Mouse (Mus musculus) left cerebral cortex, adult 9 months (tissue): ENCODE measurements at regions not wholly inside any gene's neighbourhood (a gene's known extent, or its start where the extent isn't known, plus 50 kb on each side); places are given as distances from the start of the nearest gene placed in this dataset.

Experiments used
- DNase-seq, 2 experiments: peaks; one replicate each; pipeline ENCODE4 v3.0.0; 2022; ENCODE audit warnings: low spot score in 2 of 2

GRCm38 (mm10) chr6:51272136-51272736, 160.2 kb upstream of the Nfe2l3 start:
- DNase-seq, result no peak

GRCm38 (mm10) chr6:51279491-51279890, 153.0 kb upstream of the Nfe2l3 start:
- no peak for DNase-seq

GRCm38 (mm10) chr6:51280231-51280630, 152.2 kb upstream of the Nfe2l3 start:
- DNase-seq, result no peak

- no peak for DNase-seq
These were observed 148.4 kb upstream of the Nfe2l3 start for GRCm38 (mm10) chr6:51283916-51284706.

GRCm38 (mm10) chr6:51284881-51285280, 147.6 kb upstream of the Nfe2l3 start:
- DNase-seq, result no peak

GRCm38 (mm10) chr6:51286836-51287235, 145.6 kb upstream of the Nfe2l3 start:
- no peak for DNase-seq

- no peak for DNase-seq
These were observed 145.1 kb upstream of the Nfe2l3 start for GRCm38 (mm10) chr6:51287383-51287782.

GRCm38 (mm10) chr6:51287807-51288206, 144.7 kb upstream of the Nfe2l3 start:
- DNase-seq, result no peak

- no peak for DNase-seq
These were observed 144.0 kb upstream of the Nfe2l3 start for GRCm38 (mm10) chr6:51288306-51289066.

- DNase-seq, result no peak
These were observed 143.3 kb upstream of the Nfe2l3 start for GRCm38 (mm10) chr6:51289067-51289725.

GRCm38 (mm10) chr6:51300694-51301417, 131.6 kb upstream of the Nfe2l3 start:
- no peak for DNase-seq

- no peak for DNase-seq
These were observed 130.6 kb upstream of the Nfe2l3 start for GRCm38 (mm10) chr6:51301831-51302230.

GRCm38 (mm10) chr6:51302240-51302639, 130.2 kb upstream of the Nfe2l3 start:
- DNase-seq, result no peak

GRCm38 (mm10) chr6:51318341-51318740, 114.1 kb upstream of the Nfe2l3 start:
- DNase-seq, result no peak

GRCm38 (mm10) chr6:51320019-51320418, 112.5 kb upstream of the Nfe2l3 start:
- no peak for DNase-seq

GRCm38 (mm10) chr6:51320676-51321419, 111.6 kb upstream of the Nfe2l3 start:
- no peak for DNase-seq

GRCm38 (mm10) chr6:51326103-51326829, 106.2 kb upstream of the Nfe2l3 start:
- no peak for DNase-seq

GRCm38 (mm10) chr6:51329070-51329995, 103.1 kb upstream of the Nfe2l3 start:
- DNase-seq, result no peak
